ENCODE assay signal across 13 mouse cellular contexts in the genomic region with DNA sequence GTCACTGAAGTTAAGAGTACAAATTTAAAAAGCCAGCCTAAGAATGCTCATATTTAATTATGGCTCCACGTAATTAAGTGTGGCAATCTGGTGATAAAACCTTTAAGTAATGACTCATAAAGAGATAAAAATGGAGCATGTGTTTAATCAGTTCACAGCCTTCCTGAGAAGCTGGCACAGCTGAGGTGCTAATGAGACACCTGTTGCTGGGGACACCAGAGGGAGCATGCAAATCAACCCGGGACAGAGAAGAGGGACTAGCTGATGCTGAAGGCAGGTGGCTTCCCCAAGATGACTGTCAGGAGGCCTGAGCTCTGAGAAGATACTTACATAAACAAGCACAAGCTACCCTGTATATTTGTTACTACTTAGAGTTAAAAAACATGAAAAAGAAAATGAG.
A peak's percentile ranks its signal among the peaks of the same experiment; 100 is the strongest.
DNase-seq lines count a peak whose midpoint lies in the region; ATAC-seq and TF ChIP-seq lines count a peak whose summit lies in the region.
"Had no signal": no experiment of that assay in that cellular context is flagged by ENCODE, and none has a peak within 500 bp of the region (broad histone marks: within the 10 kb centered on the region; RNA-seq: fewer than 3 reads in every experiment).

No protein-coding gene starts in this region.

- H3K27ac ChIP-seq in neural tube, embryonic 13.5 days (replicated peaks), result no peak overlapping the region
- no peak overlapping the region for H3K27ac ChIP-seq in neural tube, embryonic 15.5 days (replicated peaks)
- no peak overlapping the region for H3K27ac ChIP-seq in hindbrain, postnatal 0 days
- no peak overlapping the region for H3K27ac ChIP-seq in embryonic facial prominence, embryonic 10.5 days (replicated peaks)
- H3K27ac ChIP-seq: kidney, postnatal 0 days; limb, embryonic 15.5 days had no signal

- H3K4me2 ChIP-seq in neural tube, embryonic 13.5 days, result no peak overlapping the region
- H3K4me2 ChIP-seq in neural tube, embryonic 15.5 days, result no peak overlapping the region
- no peak overlapping the region for H3K4me2 ChIP-seq in hindbrain, postnatal 0 days (ENCODE audit: low read depth, low read length)
- H3K4me2 ChIP-seq: limb, embryonic 15.5 days had no signal

- DNase-seq in hindbrain, postnatal 0 days (ENCODE audit: low spot score), result peak; percentile 56
- DNase-seq in left cerebral cortex, postnatal 14 days (ENCODE audit: low spot score in 2 of 2), result peak; percentile 5 to 13
- DNase-seq in gastrocnemius, postnatal 25 days, result no peak
- no peak for DNase-seq in embryonic facial prominence, embryonic 10.5 days (ENCODE audit: low spot score)
- no peak for DNase-seq in testis, postnatal 14 days (ENCODE audit: low spot score)
- DNase-seq in cerebellum, postnatal 4 days (ENCODE audit: low spot score in 2 of 2), result no peak
- DNase-seq: lung, postnatal 14 days; thymus, adult 2 months had no signal

- 18% methylated on average over 2 of the region's 2 CpGs for WGBS in neural tube, embryonic 13.5 days
- 5% methylated on average over 2 of the region's 2 CpGs for WGBS in neural tube, embryonic 15.5 days
- 20% methylated on average over 2 of the region's 2 CpGs for WGBS in hindbrain, postnatal 0 days
- WGBS in embryonic facial prominence, embryonic 10.5 days, result 47% methylated on average over 2 of the region's 2 CpGs

- intact Hi-C loops in left cerebral cortex, postnatal 14 days (cut with DNase I), result no loop called here

- ATAC-seq in neural tube, embryonic 13.5 days (ENCODE audit: low read depth), result peak; percentile 61
- ATAC-seq in neural tube, embryonic 15.5 days (ENCODE audit: low FRiP score), result no peak
- ATAC-seq in hindbrain, postnatal 0 days, result no peak

- H3K4me1 ChIP-seq in neural tube, embryonic 13.5 days (replicated peaks), result peaks cover 3% of the 10 kb centered on the region; the same call in 1 of the 2 replicates
- H3K4me1 ChIP-seq in neural tube, embryonic 15.5 days, result no peaks in the 10 kb centered on the region
- H3K4me1 ChIP-seq in hindbrain, postnatal 0 days (ENCODE audit: insufficient read depth, low read length), result no peaks in the 10 kb centered on the region
- no peaks in the 10 kb centered on the region for H3K4me1 ChIP-seq in embryonic facial prominence, embryonic 10.5 days
- H3K4me1 ChIP-seq: limb, embryonic 15.5 days had no signal

- no peak overlapping the region for H3K4me3 ChIP-seq in neural tube, embryonic 13.5 days
- H3K4me3 ChIP-seq in neural tube, embryonic 15.5 days (replicated peaks), result no peak overlapping the region
- H3K4me3 ChIP-seq in hindbrain, postnatal 0 days (ENCODE audit: low read length), result no peak overlapping the region
- no peak overlapping the region for H3K4me3 ChIP-seq in embryonic facial prominence, embryonic 10.5 days
- H3K4me3 ChIP-seq: limb, embryonic 15.5 days; myocyte had no signal

- no peak overlapping the region for H3K9ac ChIP-seq in neural tube, embryonic 13.5 days
- no peak overlapping the region for H3K9ac ChIP-seq in neural tube, embryonic 15.5 days (replicated peaks)
- no peak overlapping the region for H3K9ac ChIP-seq in hindbrain, postnatal 0 days (replicated peaks; ENCODE audit: low read length)
- H3K9ac ChIP-seq: limb, embryonic 15.5 days had no signal

- H3K9me3 ChIP-seq in neural tube, embryonic 13.5 days, result no peaks in the 10 kb centered on the region
- H3K9me3 ChIP-seq in neural tube, embryonic 15.5 days (replicated peaks), result no peaks in the 10 kb centered on the region
- H3K9me3 ChIP-seq in hindbrain, postnatal 0 days (ENCODE audit: low read length), result no peaks in the 10 kb centered on the region
- H3K9me3 ChIP-seq in embryonic facial prominence, embryonic 10.5 days, result no peaks in the 10 kb centered on the region
- H3K9me3 ChIP-seq: limb, embryonic 15.5 days had no signal

- TF ChIP-seq CTCF in hindbrain, postnatal 0 days (IDR thresholded peaks at IDR 0.05; ENCODE audit: low read depth), result no peak

- no peaks in the 10 kb centered on the region for H3K36me3 ChIP-seq in neural tube, embryonic 13.5 days
- no peaks in the 10 kb centered on the region for H3K36me3 ChIP-seq in neural tube, embryonic 15.5 days
- H3K36me3 ChIP-seq in hindbrain, postnatal 0 days (ENCODE audit: insufficient read depth, low read length), result no peaks in the 10 kb centered on the region
- no peaks in the 10 kb centered on the region for H3K36me3 ChIP-seq in embryonic facial prominence, embryonic 10.5 days (replicated peaks)
- H3K36me3 ChIP-seq: limb, embryonic 15.5 days had no signal

- no peaks in the 10 kb centered on the region for H3K27me3 ChIP-seq in neural tube, embryonic 13.5 days
- no peaks in the 10 kb centered on the region for H3K27me3 ChIP-seq in neural tube, embryonic 15.5 days (replicated peaks)
- no peaks in the 10 kb centered on the region for H3K27me3 ChIP-seq in hindbrain, postnatal 0 days (ENCODE audit: insufficient read depth, low read length)
- no peaks in the 10 kb centered on the region for H3K27me3 ChIP-seq in embryonic facial prominence, embryonic 10.5 days (replicated peaks; ENCODE audit: low read depth, poor library complexity, severe bottlenecking)
- H3K27me3 ChIP-seq: limb, embryonic 15.5 days had no signal

Comparison
In these comparisons a context has a peak if more than half of its experiments do, and no peak if none do; other contexts are left out.
1. DNase-seq: peak in hindbrain, postnatal 0 days (single experiment) and left cerebral cortex, postnatal 14 days (2 of 2); none in gastrocnemius, postnatal 25 days (single experiment), embryonic facial prominence, embryonic 10.5 days (single experiment), testis, postnatal 14 days (single experiment) and cerebellum, postnatal 4 days (0 of 2).